Mouse (Mus musculus) lung, postnatal 0 days (tissue): Measurements from ENCODE around the gene Msantd3. TPM values are rescaled to one million over a fixed set of nuclear protein-coding genes. Genes with fewer than 3 reads are reported as not detected.

Experiments used
- ATAC-seq: fragments of 200-750 bp; cut with Nextera tagmentation; 2 replicates; pipeline ENCODE4 v1.8.0; 2017; ENCODE audit warnings: moderate library complexity
- DNase-seq: peaks from one replicate; pipeline ENCODE4 v3.0.0-alpha.2; 2016; ENCODE audit warnings: low spot score
- H3K27ac ChIP-seq: fragments of 300-500 bp; sonication (generic); 2 replicates; pipeline ENCODE4 v1.5.1; 2014; ENCODE audit warnings: antibody characterized with exemption, mild to moderate bottlenecking, low read length, mixed read lengths
- H3K27me3 ChIP-seq: fragments of 300-500 bp; sonication (generic); replicated peaks from 2 replicates; pipeline ENCODE4 v1.6.1; 2014; ENCODE audit warnings: low read length, mixed read lengths; ENCODE audit not compliant: insufficient read depth
- H3K36me3 ChIP-seq: fragments of 300-500 bp; sonication (generic); 2 replicates; pipeline ENCODE4 v1.6.1; 2014; ENCODE audit warnings: low read length, mixed read lengths; ENCODE audit not compliant: insufficient read depth
- H3K4me1 ChIP-seq: fragments of 300-500 bp; sonication (generic); 2 replicates; pipeline ENCODE4 v1.6.1; 2014; ENCODE audit warnings: antibody characterized with exemption, low read depth, low read length, mixed read lengths; ENCODE audit not compliant: insufficient read depth
- H3K4me2 ChIP-seq: fragments of 300-500 bp; sonication (generic); replicated peaks from 2 replicates; pipeline ENCODE4 v1.6.1; 2014; ENCODE audit warnings: low read depth, mild to moderate bottlenecking, low read length, moderate library complexity, mixed read lengths
- H3K4me3 ChIP-seq: fragments of 300-500 bp; sonication (generic); 2 replicates; pipeline ENCODE4 v1.5.1; 2014; ENCODE audit warnings: low read depth, low read length
- H3K9ac ChIP-seq: fragments of 300-500 bp; sonication (generic); replicated peaks from 2 replicates; pipeline ENCODE4 v1.6.1; 2014; ENCODE audit warnings: low read depth, mild to moderate bottlenecking
- H3K9me3 ChIP-seq: fragments of 300-500 bp; sonication (generic); 2 replicates; pipeline ENCODE4 v1.6.1; 2016; ENCODE audit warnings: low read length, mixed read lengths
- CTCF ChIP-seq: IDR thresholded peaks from 2 replicates; pipeline ENCODE4 v1.5.1; 2016; ENCODE audit warnings: antibody characterized with exemption, mild to moderate bottlenecking
- EP300 ChIP-seq: IDR thresholded peaks from 2 replicates; pipeline ENCODE4 v1.6.1; 2016; ENCODE audit warnings: antibody characterized with exemption, mild to moderate bottlenecking, control low read depth
- WGBS: fragments of 180-500 bp; shearing (Covaris S2); extraction: QIAGEN DNeasy Blood & Tissue Kit; methylation state at CpG from one replicate; pipeline ENCODE4 v1.1.7; 2014; 5-methylcytosine and 5-hydroxymethylcytosine counted together
- polyA plus RNA-seq: library from polyadenylated mRNA; unstranded; fragments of >200 nt; fragmentation: Nextera tagmentation; extraction: Ambion mirVana; gene quantifications from 2 replicates; pipeline ENCODE4 v1.2.1, GENCODE M21; 2015

Msantd3 gene
- 12.2 and 13.1 TPM in 2 replicates for polyA plus RNA-seq

DNA sequence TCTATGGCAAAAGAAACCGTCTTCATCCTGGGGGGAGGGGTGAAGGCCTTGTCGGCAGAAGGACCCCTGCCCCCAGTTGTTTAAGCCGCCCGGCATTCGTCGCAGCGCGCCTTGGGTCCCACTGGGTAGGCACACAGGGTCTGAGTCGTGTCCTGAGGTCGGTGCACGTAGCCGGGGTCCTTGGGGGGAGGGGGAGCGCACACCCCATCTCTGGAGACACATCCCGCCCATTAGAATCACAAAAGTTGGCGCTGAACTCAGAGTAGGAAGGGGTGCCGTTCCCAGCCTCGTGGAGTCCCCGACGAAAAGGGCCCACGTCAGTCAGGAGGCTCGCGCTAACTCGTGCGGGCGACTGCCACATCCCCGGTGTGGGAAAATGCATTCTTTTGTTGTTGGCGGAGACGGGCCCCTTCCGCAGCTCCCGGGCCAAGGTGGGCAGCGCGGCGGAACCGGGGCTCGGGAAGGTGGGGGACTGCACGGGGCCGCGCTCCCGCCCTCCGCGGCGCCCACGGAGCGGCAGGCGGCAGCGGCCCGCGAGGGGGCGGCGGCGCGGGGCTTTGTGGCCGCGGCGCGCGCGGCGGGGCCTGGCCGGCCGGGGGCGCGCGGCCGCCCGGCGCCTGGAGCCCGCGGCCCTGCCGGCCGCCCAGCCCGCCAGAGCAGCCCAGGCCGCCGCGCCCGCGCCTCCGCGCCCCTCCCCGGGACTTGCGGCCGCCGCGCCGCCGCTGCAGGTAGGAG lies at the start of gene Msantd3:
TSS of gene Msantd3 (plus strand) at position 95 of the 735 bp plus-strand sequence.
- peak within 1 kb of the TSS; percentile 73 for H3K4me3 ChIP-seq
- H3K27ac ChIP-seq: peak within 1 kb of the TSS; percentile 80
- 2% methylated on average over 41 of the region's 86 CpGs for WGBS
- no peaks in the 10 kb centered on the region for H3K27me3 ChIP-seq
- TF ChIP-seq EP300 (no peak), CTCF (no peak)
- ATAC-seq (peak; percentile 84), DNase-seq (peak; percentile 65)
- H3K9me3 ChIP-seq: no peaks in the 10 kb centered on the region
- H3K36me3 ChIP-seq: no peaks in the 10 kb centered on the region
- peaks cover 11% of the 10 kb centered on the region; the same call in 1 of the 2 replicates for H3K4me1 ChIP-seq
- H3K4me2 ChIP-seq: peak within 1 kb of the TSS; percentile 84
- peak within 1 kb of the TSS; percentile 86 for H3K9ac ChIP-seq

DNA sequence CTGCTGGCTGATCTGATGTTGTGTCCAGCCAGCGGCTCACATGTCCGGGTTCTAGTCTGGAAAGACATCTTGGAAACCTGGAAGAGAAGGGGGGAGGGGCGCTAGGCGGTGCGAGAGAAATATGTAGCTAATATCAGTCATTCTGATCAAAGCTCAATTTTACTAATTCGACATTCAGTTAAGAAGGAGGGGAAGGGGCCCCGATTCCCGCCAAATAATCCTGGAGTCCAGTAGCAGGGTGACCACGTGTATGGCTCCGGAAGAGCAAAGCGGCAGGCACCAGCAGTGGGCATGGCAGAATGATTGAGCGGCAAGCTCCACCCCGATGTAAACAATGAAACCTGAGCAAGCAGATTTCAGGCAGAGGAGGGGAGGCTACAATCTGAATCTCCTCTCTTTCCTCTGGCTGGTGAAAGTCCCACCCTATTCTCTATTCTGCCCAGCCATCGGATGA lies 48.4 kb upstream of the Msantd3 start:
- Histone ChIP-seq H3K9ac (no peak overlapping the region), H3K4me2 (peak overlapping the region; percentile 48), H3K27me3 (no peaks in the 10 kb centered on the region), H3K4me3 (peak overlapping the region; percentile 19; the same call in 1 of the 2 replicates), H3K36me3 (no peaks in the 10 kb centered on the region), H3K9me3 (no peaks in the 10 kb centered on the region), H3K27ac (no peak overlapping the region), H3K4me1 (no peaks in the 10 kb centered on the region)
- TF ChIP-seq CTCF: no peak
- TF ChIP-seq EP300: no peak
- WGBS: 3% methylated on average over 14 of the region's 14 CpGs
- DNase-seq (peak; percentile 35), ATAC-seq (no peak; the same call in 1 of the 2 replicates)

DNA sequence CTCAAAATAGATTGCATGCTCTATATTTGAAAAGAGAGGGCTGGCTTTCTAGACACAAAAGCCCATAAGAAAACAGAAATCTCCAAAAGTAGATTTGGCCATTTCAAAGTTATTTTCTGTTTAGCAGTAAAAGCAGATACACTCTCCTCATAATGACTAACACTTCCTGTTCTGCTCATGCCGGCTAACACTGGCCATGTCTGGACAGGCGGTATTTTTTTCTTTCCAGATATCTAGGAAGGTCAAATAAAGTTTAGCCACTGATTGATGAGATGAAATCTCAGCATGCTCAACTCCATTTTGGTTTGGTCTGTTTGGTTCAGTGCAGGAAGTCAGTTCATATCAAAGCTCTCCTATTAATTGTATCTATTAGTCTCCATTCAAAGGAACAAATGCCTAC lies 47.2 kb upstream of the Msantd3 start:
- Histone ChIP-seq H3K27ac (no peak overlapping the region), H3K4me1 (no peaks in the 10 kb centered on the region), H3K9ac (no peak overlapping the region), H3K27me3 (no peaks in the 10 kb centered on the region), H3K4me2 (no peak overlapping the region), H3K9me3 (no peaks in the 10 kb centered on the region), H3K36me3 (no peaks in the 10 kb centered on the region), H3K4me3 (no peak overlapping the region)
- WGBS: 31% methylated on average over 2 of the region's 2 CpGs
- DNase-seq (no peak), ATAC-seq (no peak)
- no peak for TF ChIP-seq CTCF
- TF ChIP-seq EP300: no peak

DNA sequence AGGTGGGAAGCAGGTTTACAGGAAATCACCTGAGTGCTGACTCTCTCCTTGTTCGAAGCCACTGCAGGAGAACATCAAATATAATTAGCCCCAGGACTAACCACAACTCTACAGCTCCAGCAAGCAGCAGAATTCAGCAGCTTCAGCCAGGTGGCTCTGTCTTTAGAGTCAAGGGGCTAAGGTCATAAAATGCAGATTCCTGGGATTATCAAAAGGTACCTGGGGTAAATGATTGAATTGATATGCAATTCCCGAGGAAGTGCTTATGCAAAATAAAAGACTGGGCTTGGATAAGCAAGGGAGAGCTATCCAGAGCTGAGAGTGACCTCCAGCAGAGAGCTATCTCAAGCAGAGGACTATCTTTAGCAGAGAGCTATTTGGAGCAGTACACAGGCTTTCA lies 28.9 kb upstream of the Msantd3 start:
- no peak for DNase-seq
- Histone ChIP-seq H3K36me3 (no peaks in the 10 kb centered on the region), H3K4me2 (no peak overlapping the region), H3K4me1 (no peaks in the 10 kb centered on the region), H3K27ac (no peak overlapping the region), H3K9me3 (no peaks in the 10 kb centered on the region), H3K4me3 (no peak overlapping the region), H3K27me3 (no peaks in the 10 kb centered on the region), H3K9ac (no peak overlapping the region)
- 52% methylated on average over 2 of the region's 2 CpGs for WGBS
- no peak for ATAC-seq
- TF ChIP-seq CTCF: no peak
- no peak for TF ChIP-seq EP300

DNA sequence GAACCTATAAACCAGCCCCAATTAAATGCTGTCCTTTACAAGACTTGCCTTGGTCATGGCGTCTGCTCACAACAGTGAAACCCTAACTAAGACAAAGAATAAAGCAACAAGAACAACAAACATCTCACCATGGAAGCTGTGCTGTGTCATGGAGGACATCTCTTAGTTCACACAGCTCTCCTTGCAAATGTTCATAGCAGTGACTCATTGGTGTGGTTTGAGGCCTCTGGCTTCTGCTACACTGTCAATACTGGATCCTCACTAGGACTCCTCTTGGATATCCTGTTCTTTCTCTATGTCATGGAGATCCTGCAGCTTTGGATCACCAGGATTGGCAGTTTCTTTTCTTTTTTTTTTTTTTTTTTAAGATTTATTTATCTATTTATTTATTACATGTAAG lies 10.2 kb upstream of the Msantd3 start:
- DNase-seq (no peak), ATAC-seq (no peak)
- H3K9me3 ChIP-seq: no peaks in the 10 kb centered on the region
- no peaks in the 10 kb centered on the region for H3K36me3 ChIP-seq
- no peak overlapping the region for H3K9ac ChIP-seq
- TF ChIP-seq EP300 (no peak), CTCF (no peak)
- no peak overlapping the region for H3K27ac ChIP-seq
- no peaks in the 10 kb centered on the region for H3K27me3 ChIP-seq
- WGBS: 88% methylated on average over 1 of the region's 1 CpGs
- no peak overlapping the region for H3K4me3 ChIP-seq
- H3K4me1 ChIP-seq: no peaks in the 10 kb centered on the region
- no peak overlapping the region for H3K4me2 ChIP-seq

DNA sequence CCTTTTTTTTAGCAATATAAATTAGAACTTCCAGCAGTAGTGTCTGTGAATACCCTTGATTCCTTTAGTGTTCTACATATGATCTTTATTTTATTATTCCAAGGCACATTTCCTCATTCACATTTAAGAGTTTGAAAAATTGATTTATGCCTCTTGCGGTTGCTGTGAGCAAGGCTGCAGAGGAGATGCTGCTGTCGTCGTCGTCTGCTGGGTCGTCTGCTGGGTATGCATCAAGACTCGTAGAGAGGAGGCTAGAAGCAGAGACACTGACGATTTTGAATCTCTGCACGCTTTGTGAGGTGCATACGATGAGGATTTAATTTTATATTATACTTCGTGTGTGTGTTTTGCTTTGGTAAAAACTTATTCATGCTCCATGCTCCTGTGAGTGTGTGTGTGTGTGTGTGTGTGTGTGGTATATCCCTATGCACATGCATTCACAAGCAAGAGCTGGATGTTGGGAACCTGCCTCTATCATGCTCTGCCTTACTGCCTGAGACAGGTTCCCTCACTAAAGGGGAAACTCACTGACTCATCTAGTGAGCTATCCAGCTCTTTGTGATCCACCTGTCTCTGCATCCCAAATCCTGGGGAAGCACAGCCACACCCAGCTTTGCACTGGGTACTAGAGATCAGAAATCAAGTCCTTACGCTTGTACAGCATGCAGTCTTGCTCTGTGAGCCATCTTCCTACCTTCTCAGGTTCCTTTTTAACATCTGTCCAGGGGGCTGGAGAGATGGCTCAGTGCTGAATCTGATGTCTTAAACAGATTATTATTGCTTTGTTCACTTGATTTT lies 7.7 kb upstream of the Msantd3 start:
- no peaks in the 10 kb centered on the region for H3K36me3 ChIP-seq
- TF ChIP-seq CTCF: no peak
- no peak for TF ChIP-seq EP300
- DNase-seq (no peak), ATAC-seq (no peak)
- WGBS: 77% methylated on average over 11 of the region's 11 CpGs
- H3K9ac ChIP-seq: no peak overlapping the region
- no peaks in the 10 kb centered on the region for H3K9me3 ChIP-seq
- H3K27me3 ChIP-seq: no peaks in the 10 kb centered on the region
- no peak overlapping the region for H3K4me3 ChIP-seq
- no peaks in the 10 kb centered on the region for H3K4me1 ChIP-seq
- H3K27ac ChIP-seq: no peak overlapping the region
- H3K4me2 ChIP-seq: no peak overlapping the region
